Comparison of ENCODE assay signal across 9 mouse cellular contexts in the genomic region with DNA sequence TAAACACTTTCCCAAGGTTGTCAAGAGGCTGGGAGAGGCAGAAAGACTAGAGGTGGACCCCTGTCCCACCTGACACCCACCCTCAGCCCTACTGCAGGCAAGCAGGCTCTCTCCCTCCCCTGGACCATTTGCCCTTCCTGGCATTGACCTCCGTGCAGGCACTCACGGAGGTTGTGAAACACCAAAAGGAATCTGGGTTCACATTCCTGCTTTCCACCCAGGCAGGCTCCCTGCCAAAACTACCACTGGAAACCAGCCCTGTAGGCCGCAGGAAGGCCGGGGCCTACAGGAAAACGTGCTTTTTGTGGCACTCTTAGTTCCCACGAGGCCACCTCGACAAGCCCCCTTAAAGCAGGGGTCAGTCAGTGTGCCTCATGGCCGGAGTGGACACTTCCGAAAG.
DNase-seq lines count a peak whose midpoint lies in the region; ATAC-seq lines count a peak whose summit lies in the region.
"Had no signal": no experiment of that assay in that cellular context is flagged by ENCODE, and none has a peak within 500 bp of the region (broad histone marks: within the 10 kb centered on the region; RNA-seq: fewer than 3 reads in every experiment).

No protein-coding gene starts in this region.

- ATAC-seq in limb, embryonic 13.5 days (ENCODE audit: low FRiP score, low read depth) = no peak
- no peak for ATAC-seq in frontal cortex, adult (ENCODE audit: low TSS enrichment)

- DNase-seq in urinary bladder, postnatal 14 days (ENCODE audit: low spot score) = peak; percentile 45
- DNase-seq in urinary bladder, postnatal 10 days (ENCODE audit: low spot score) = no peak
- peak; percentile 49 for DNase-seq in heart, adult 8-10 months (ENCODE audit: low spot score)
- no peak for DNase-seq in cerebellum, adult 9-11 months
- DNase-seq in left cerebral cortex, postnatal 14 days (ENCODE audit: low spot score in 2 of 2) = no peak

- no peaks in the 10 kb centered on the region for H3K27me3 ChIP-seq in limb, embryonic 13.5 days

- intact Hi-C loops in left cerebral cortex, postnatal 14 days (cut with DNase I) = no loop called here

- H3K4me1 ChIP-seq in limb, embryonic 13.5 days = peaks cover 84% of the 10 kb centered on the region

- no peaks in the 10 kb centered on the region for H3K9me3 ChIP-seq in limb, embryonic 13.5 days
- H3K9me3 ChIP-seq: megakaryocyte, embryonic 14.5 days had no signal

- no peak overlapping the region for H3K9ac ChIP-seq in limb, embryonic 13.5 days

- H3K4me3 ChIP-seq in limb, embryonic 13.5 days = no peak overlapping the region
- H3K4me3 ChIP-seq: erythroblast, embryonic 14.5 days; megakaryocyte, embryonic 14.5 days had no signal

- peak overlapping the region; percentile 16; the same call in 1 of the 2 replicates for H3K27ac ChIP-seq in limb, embryonic 13.5 days

- 49% methylated on average over 9 of the region's 9 CpGs for WGBS in limb, embryonic 13.5 days

- no peak overlapping the region for H3K4me2 ChIP-seq in limb, embryonic 13.5 days (replicated peaks)

- peaks cover 3% of the 10 kb centered on the region; the same call in 1 of the 2 replicates for H3K36me3 ChIP-seq in limb, embryonic 13.5 days

Comparison
In these comparisons a context has a peak if more than half of its experiments do, and no peak if none do; other contexts are left out.
1. DNase-seq: peak in urinary bladder, postnatal 14 days (single experiment) and heart, adult 8-10 months (single experiment); none in urinary bladder, postnatal 10 days (single experiment), cerebellum, adult 9-11 months (single experiment) and left cerebral cortex, postnatal 14 days (0 of 2).